Mouse (Mus musculus) liver, embryonic 14.5 days (tissue): ENCODE results near the gene Camk2n1.

Experiments used
- CTCF ChIP-seq: IDR thresholded peaks from 2 replicates; pipeline ENCODE4 v1.5.1; 2016; ENCODE audit warnings: antibody characterized with exemption, low read depth, control low read depth
- EP300 ChIP-seq: IDR thresholded peaks from 2 replicates; pipeline ENCODE4 v1.6.1; 2016; ENCODE audit warnings: antibody characterized with exemption, low read depth

- TF ChIP-seq CTCF (no peak), EP300 (no peak)
Measured at GRCm38 (mm10) chr4:138461471-138461870, 7.4 kb downstream of the Camk2n1 start.
